Mouse (Mus musculus) heart, adult 2 months (tissue): ENCODE data around the gene Kdm2a. TPM values are rescaled to one million over a fixed set of nuclear protein-coding genes. Genes with fewer than 3 reads are reported as not detected.
A peak's percentile ranks its signal among the peaks of the same experiment; 100 is the strongest.

Experiments
- DNase-seq, 2 experiments: peaks; one replicate each; pipeline ENCODE4 v3.0.0; 2021
- H3K27ac ChIP-seq: fragments of 200-600 bp; 2 replicates; pipeline ENCODE4 v1.8.1; 2022
- H3K27me3 ChIP-seq: fragments of 200-500 bp; 2 replicates; pipeline ENCODE4 v1.6.1; 2012; ENCODE audit warnings: mild to moderate bottlenecking, low read length, inconsistent platforms, mixed read lengths; ENCODE audit not compliant: control insufficient read depth, insufficient read depth
- H3K36me3 ChIP-seq: fragments of 200-500 bp; 2 replicates; pipeline ENCODE4 v1.6.1; 2012; ENCODE audit warnings: low read length, inconsistent platforms; ENCODE audit not compliant: control insufficient read depth, insufficient read depth
- H3K4me1 ChIP-seq: fragments of 200-500 bp; 2 replicates; pipeline ENCODE4 v1.6.1; 2011; ENCODE audit warnings: low read length; ENCODE audit not compliant: control insufficient read depth, insufficient read depth
- H3K4me3 ChIP-seq: fragments of 200-600 bp; 2 replicates; pipeline ENCODE4 v1.8.1; 2022
- H3K79me2 ChIP-seq: fragments of 200-500 bp; replicated peaks from 2 replicates; pipeline ENCODE4 v1.6.1; 2012; ENCODE audit warnings: mild to moderate bottlenecking, inconsistent platforms, low read length, moderate library complexity, mixed read lengths; ENCODE audit not compliant: control insufficient read depth, insufficient read depth
- H3K9ac ChIP-seq: fragments of 200-500 bp; 2 replicates; pipeline ENCODE4 v1.6.1; 2012; ENCODE audit warnings: low read depth, mild to moderate bottlenecking, control low read depth, inconsistent platforms, low read length, mixed read lengths
- CTCF ChIP-seq: fragments of 200-600 bp; IDR thresholded peaks from 2 replicates; pipeline ENCODE4 v1.8.1; 2022; ENCODE audit warnings: antibody characterized with exemption, mild to moderate bottlenecking, moderate library complexity
- EP300 ChIP-seq: fragments of 200-500 bp; IDR thresholded peaks from 2 replicates; pipeline ENCODE4 v1.6.1; 2011; ENCODE audit warnings: low read depth, low read length, control low read depth; ENCODE audit not compliant: insufficient read depth
- POLR2A ChIP-seq: fragments of 200-500 bp; IDR thresholded peaks from 2 replicates; pipeline ENCODE4 v1.6.1; 2011; ENCODE audit warnings: mild to moderate bottlenecking, low read depth, low read length, control low read depth; ENCODE audit not compliant: insufficient read depth
- WGBS: fragments of 180-500 bp; shearing (Covaris S2); methylation state at CpG from one replicate; pipeline ENCODE4 v1.1.7; 2018; 5-methylcytosine and 5-hydroxymethylcytosine counted together
- intact Hi-C: fragments of 180-260 bp; cut with DNase I; formaldehyde crosslinking; loops from one replicate; pipeline ENCODE4 v1.15.1; 2025
- polyA plus RNA-seq: library from polyadenylated mRNA; depleted of rRNA; stranded (reverse); fragments of >200 nt; gene quantifications from 2 replicates; pipeline ENCODE4 v1.2.3, GENCODE M21; 2012
- total RNA-seq, 2 experiments: library from RNA; stranded (reverse); gene quantifications; 2 replicates each; pipeline ENCODE4 v1.2.3; 2021

Kdm2a gene
- total and polyA plus RNA-seq, 3 experiments: 36.4 to 49.7 (median 38.6) TPM

DNA sequence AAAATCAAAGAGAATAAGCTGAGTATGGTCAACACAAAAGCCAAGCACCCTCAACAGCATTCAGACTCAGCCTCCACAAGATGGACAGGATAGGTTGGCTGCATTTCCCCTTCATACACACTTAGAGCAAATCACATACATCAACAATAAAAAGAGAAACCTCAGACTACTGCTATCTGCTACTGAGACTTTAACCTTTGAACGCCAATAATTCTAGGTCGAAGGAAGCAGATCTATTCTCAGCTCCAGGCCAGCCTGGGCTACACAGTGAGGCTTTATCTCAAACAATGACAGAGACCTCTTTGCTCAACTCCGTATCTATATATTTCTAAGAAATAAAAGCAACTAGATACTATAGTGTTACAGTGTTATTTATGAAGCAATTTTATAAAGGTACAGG is 66.8 kb downstream of the Kdm2a start:
- H3K4me1 ChIP-seq: peaks cover 8% of the 10 kb centered on the region
- WGBS: 38% methylated on average over 3 of the region's 3 CpGs
- intact Hi-C loops: no loop called here
- no peak overlapping the region for H3K9ac ChIP-seq
- peaks cover 39% of the 10 kb centered on the region for H3K36me3 ChIP-seq
- peak in 1 of 2 experiments; percentile 2 for DNase-seq
- H3K27ac ChIP-seq: no peak overlapping the region
- no peak overlapping the region for H3K4me3 ChIP-seq
- H3K79me2 ChIP-seq: no peaks in the 10 kb centered on the region; the same call in 1 of the 2 replicates
- no peaks in the 10 kb centered on the region for H3K27me3 ChIP-seq
- no peak for TF ChIP-seq EP300
- TF ChIP-seq POLR2A: no peak
- no peak for TF ChIP-seq CTCF

DNA sequence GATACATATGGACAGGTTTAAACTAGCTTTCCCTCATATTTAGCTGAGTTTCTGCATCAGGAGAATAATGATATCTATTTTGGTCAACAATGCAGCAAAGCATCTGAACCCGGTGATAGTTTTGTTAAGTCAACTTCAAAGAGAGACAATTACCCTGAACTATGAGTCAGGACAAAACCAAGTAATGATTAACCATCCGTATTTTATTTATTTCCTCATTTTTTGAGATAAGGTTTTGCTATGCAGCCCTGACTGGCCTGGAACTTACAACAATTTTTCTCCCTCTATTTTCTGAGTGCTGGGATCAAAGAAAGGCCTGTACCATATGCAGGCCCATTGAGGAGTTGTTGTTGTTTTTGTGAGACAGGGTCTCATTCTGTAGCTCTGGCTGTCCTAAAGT is 67.5 kb downstream of the Kdm2a start:
- no peak overlapping the region for H3K9ac ChIP-seq
- no peaks in the 10 kb centered on the region for H3K27me3 ChIP-seq
- H3K4me3 ChIP-seq: no peak overlapping the region
- TF ChIP-seq EP300: no peak
- TF ChIP-seq POLR2A: no peak
- no peak for TF ChIP-seq CTCF
- H3K27ac ChIP-seq: no peak overlapping the region
- no peak for DNase-seq
- peaks cover 8% of the 10 kb centered on the region for H3K4me1 ChIP-seq
- intact Hi-C loops: no loop called here
- peaks cover 41% of the 10 kb centered on the region for H3K36me3 ChIP-seq
- 52% methylated on average over 2 of the region's 2 CpGs for WGBS
- no peaks in the 10 kb centered on the region; the same call in 1 of the 2 replicates for H3K79me2 ChIP-seq

DNA sequence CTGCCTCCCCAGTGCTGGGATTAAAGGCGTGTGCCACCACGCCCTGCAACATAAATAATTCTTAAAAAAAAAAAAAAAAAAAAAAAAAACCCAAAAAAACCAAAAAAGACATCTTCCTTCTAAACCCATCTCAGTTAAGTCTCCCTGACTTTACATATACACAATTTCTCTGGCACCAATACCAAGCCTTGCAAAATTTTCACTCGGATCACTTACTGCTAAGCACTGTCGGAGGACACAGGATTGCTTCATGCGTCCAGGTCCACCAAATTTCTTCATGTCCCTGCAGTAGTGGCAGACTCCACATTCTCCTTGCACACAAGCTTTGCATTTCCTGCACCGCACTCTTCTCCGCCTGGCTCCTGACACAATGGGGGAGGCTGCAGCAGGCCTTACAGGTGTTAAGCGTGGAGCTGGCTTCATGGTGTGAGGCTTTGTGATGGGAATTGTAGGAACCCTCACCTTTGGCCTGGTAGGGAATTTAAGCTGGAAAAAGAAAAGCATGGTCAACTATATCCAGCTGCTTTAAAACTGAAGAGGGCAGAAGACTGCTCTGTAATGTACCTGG is 69.3 kb downstream of the Kdm2a start:
- DNase-seq: peak in 1 of 2 experiments; percentile 11
- TF ChIP-seq EP300 (no peak), POLR2A (no peak), CTCF (no peak)
- 90% methylated on average over 8 of the region's 8 CpGs for WGBS
- intact Hi-C loops: no loop called here
- Histone ChIP-seq H3K4me3 (no peak overlapping the region), H3K79me2 (no peaks in the 10 kb centered on the region; the same call in 1 of the 2 replicates), H3K9ac (no peak overlapping the region), H3K4me1 (peaks cover 5% of the 10 kb centered on the region), H3K27me3 (no peaks in the 10 kb centered on the region), H3K27ac (no peak overlapping the region), H3K36me3 (peaks cover 37% of the 10 kb centered on the region)

DNA sequence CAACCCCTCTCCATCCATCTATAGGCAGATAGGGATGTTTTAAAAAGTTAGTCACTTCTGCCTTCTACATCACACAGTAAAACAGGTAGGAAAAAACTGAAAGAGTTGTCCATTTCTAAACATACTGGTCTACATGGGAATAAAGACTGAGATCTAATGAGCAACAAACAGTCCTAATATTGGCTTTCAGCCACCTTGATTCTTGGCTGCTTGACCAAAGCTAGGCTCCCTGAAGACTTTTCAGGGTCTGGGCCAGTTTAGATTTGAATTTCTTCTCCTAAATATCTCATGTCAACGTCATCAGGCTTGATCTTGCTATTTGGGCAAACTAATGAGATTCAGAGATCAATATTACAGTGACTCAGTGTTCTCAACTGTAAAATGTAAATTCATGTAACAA is 71.2 kb downstream of the Kdm2a start:
- TF ChIP-seq EP300: no peak
- no peak for TF ChIP-seq CTCF
- no peak for TF ChIP-seq POLR2A
- Histone ChIP-seq H3K4me1 (peaks cover 2% of the 10 kb centered on the region), H3K79me2 (no peaks in the 10 kb centered on the region; the same call in 1 of the 2 replicates), H3K9ac (no peak overlapping the region), H3K27me3 (no peaks in the 10 kb centered on the region), H3K4me3 (no peak overlapping the region), H3K36me3 (peaks cover 34% of the 10 kb centered on the region), H3K27ac (no peak overlapping the region)
- 33% methylated on average over 1 of the region's 1 CpGs for WGBS
- intact Hi-C loops: no loop called here
- peak in 1 of 2 experiments; percentile 17 for DNase-seq

DNA sequence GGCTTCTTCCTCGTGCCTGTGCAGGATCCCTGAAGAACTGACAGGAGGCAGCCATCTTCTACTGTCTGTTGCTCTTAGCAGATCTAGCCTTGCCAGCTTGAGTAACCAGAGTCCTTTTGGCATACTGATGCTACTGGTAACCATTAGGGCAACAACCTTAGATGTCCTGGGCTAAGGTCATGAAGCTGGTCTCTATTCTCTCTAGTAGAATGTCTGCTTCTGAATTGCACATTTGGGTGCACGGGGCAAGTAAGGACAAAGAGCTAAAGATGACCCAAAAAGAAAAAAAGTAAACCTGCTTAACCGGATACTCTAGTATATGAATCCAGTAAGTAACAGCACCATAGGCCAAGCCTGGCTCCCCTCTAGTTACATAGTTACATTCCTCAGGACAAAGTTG is 72.0 kb downstream of the Kdm2a start:
- Histone ChIP-seq H3K4me1 (no peaks in the 10 kb centered on the region), H3K4me3 (no peak overlapping the region), H3K27ac (no peak overlapping the region), H3K9ac (no peak overlapping the region), H3K36me3 (peaks cover 26% of the 10 kb centered on the region), H3K27me3 (no peaks in the 10 kb centered on the region), H3K79me2 (no peaks in the 10 kb centered on the region; the same call in 1 of the 2 replicates)
- peak in 1 of 2 experiments; percentile 5 for DNase-seq
- WGBS: 82% methylated on average over 3 of the region's 3 CpGs
- intact Hi-C loops: no loop called here
- no peak for TF ChIP-seq EP300
- TF ChIP-seq CTCF: no peak
- no peak for TF ChIP-seq POLR2A

DNA sequence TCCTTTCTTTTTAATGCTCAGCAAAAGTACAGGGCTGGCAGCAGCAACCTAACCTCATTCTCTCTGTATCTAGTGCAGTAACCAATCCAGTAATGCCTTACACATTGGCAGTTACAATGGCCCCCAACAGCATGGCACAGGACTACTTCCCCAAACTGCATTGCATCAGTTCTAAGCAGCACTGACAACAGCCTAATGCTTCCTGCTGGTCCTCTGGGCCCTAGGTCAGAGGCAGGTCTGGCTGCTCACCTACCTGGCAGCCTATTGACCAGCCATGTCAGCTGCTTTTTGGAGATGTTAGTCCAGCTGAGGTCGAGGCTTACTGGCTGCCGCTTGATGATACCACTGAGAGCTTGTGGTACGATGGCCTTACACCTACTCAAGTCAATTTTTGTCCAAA is 76.0 kb downstream of the Kdm2a start:
- no peaks in the 10 kb centered on the region for H3K4me1 ChIP-seq
- TF ChIP-seq POLR2A (no peak), EP300 (no peak), CTCF (no peak)
- no peak overlapping the region for H3K9ac ChIP-seq
- peaks cover 5% of the 10 kb centered on the region for H3K36me3 ChIP-seq
- intact Hi-C loops: no loop called here
- no peak overlapping the region for H3K4me3 ChIP-seq
- 88% methylated on average over 3 of the region's 3 CpGs for WGBS
- DNase-seq: no peak
- no peaks in the 10 kb centered on the region for H3K27me3 ChIP-seq
- no peak overlapping the region for H3K27ac ChIP-seq
- no peaks in the 10 kb centered on the region for H3K79me2 ChIP-seq
